Mouse (Mus musculus) olfactory bulb, adult 2 months (tissue): Measurements from ENCODE around the gene Minos1.

Source experiments
- CTCF ChIP-seq: fragments of 200-500 bp; IDR thresholded peaks from 2 replicates; pipeline ENCODE4 v1.5.1; 2012; ENCODE audit warnings: low read depth, mild to moderate bottlenecking, low read length, moderate library complexity; ENCODE audit not compliant: insufficient read depth
- POLR2A ChIP-seq: fragments of 200-500 bp; IDR thresholded peaks from 2 replicates; pipeline ENCODE4 v1.6.1; 2012; ENCODE audit warnings: mild to moderate bottlenecking, low read depth, low read length, moderate library complexity; ENCODE audit not compliant: insufficient read depth

GRCm38 (mm10) chr4:139078313-139078712, 52.6 kb downstream of the Minos1 start:
- no peak for TF ChIP-seq POLR2A
- TF ChIP-seq CTCF, result no peak
